27 mouse cellular contexts compared by ENCODE assay signal in genomic region chr9:109124164-109124563, GRCm38 (mm10). TPM values are rescaled to one million over a fixed set of nuclear protein-coding genes. Genes with fewer than 3 reads are reported as not detected.
A peak's percentile ranks its signal among the peaks of the same experiment; 100 is the strongest.
DNase-seq lines count a peak whose midpoint lies in the region; ATAC-seq and TF ChIP-seq lines count a peak whose summit lies in the region.
"Had no signal": no experiment of that assay in that cellular context is flagged by ENCODE, and none has a peak within 500 bp of the region (broad histone marks: within the 10 kb centered on the region; RNA-seq: fewer than 3 reads in every experiment).

No protein-coding gene starts in this region.

- ATAC-seq in hindbrain, embryonic 14.5 days (ENCODE audit: low FRiP score), result 0 out of 2 replicates have a peak, but pooled peaks have one; percentile 3
- no peak for ATAC-seq in hindbrain, embryonic 11.5 days (ENCODE audit: low FRiP score)
- ATAC-seq in megakaryocyte, adult 5-6 weeks (ENCODE audit: poor library complexity, severe bottlenecking), result peak; percentile 51; the same call in 1 of the 2 replicates
- ATAC-seq: CD4-positive, CD25-positive, alpha-beta regulatory T cell, adult 4 months; hindbrain, postnatal 0 days had no signal

- no peak for TF ChIP-seq RAD21 in MEL (IDR thresholded peaks at IDR 0.05; ENCODE audit: low read depth, low read length)

- TF ChIP-seq POLR2A in MEL (IDR thresholded peaks at IDR 0.05; ENCODE audit: control insufficient read depth in 1 of 2, insufficient read depth in 1 of 2, low read depth in 1 of 2, low read length in 2 of 2, poor library complexity in 1 of 2), result no peak

- TF ChIP-seq EP300 in MEL (IDR thresholded peaks at IDR 0.05; ENCODE audit: low read depth in 1 of 2, low read length in 2 of 2), result no peak

- no peak for TF ChIP-seq CTCF in MEL (IDR thresholded peaks at IDR 0.05 in 2 of 3, conservative IDR thresholded peaks at IDR 0.05 in 1 of 3; ENCODE audit: control insufficient read depth in 1 of 3, insufficient read depth in 1 of 3, low read depth in 2 of 3, low read length in 3 of 3, poor library complexity in 1 of 3, severe bottlenecking in 1 of 3)

- H3K36me3 ChIP-seq in hindbrain, embryonic 14.5 days (replicated peaks; ENCODE audit: control insufficient read depth, insufficient read depth), result peaks cover 6% of the 10 kb centered on the region
- H3K36me3 ChIP-seq in hindbrain, embryonic 11.5 days (ENCODE audit: control insufficient read depth, insufficient read depth, low read length), result no peaks in the 10 kb centered on the region
- peaks cover 0 to 4% of the 10 kb centered on the region in 2 experiments; a peak in 2 of 4 replicates for H3K36me3 ChIP-seq in MEL (ENCODE audit: control insufficient read depth in 1 of 2, insufficient read depth in 2 of 2, low read length in 2 of 2)
- H3K36me3 ChIP-seq: embryonic facial prominence, embryonic 15.5 days; G1E had no signal

- H3K9me3 ChIP-seq in hindbrain, embryonic 14.5 days (ENCODE audit: control insufficient read depth, low read length), result no peaks in the 10 kb centered on the region
- no peaks in the 10 kb centered on the region for H3K9me3 ChIP-seq in hindbrain, embryonic 11.5 days (ENCODE audit: control insufficient read depth, low read length)
- no peaks in the 10 kb centered on the region for H3K9me3 ChIP-seq in MEL (replicated peaks; ENCODE audit: insufficient read depth, low read length)
- H3K9me3 ChIP-seq: embryonic facial prominence, embryonic 15.5 days; forebrain, embryonic 15.5 days; G1E; heart, embryonic 12.5 days; hindbrain, embryonic 12.5 days had no signal

- H3K27me3 ChIP-seq in hindbrain, embryonic 14.5 days (ENCODE audit: control insufficient read depth, insufficient read depth, low read length), result no peaks in the 10 kb centered on the region
- H3K27me3 ChIP-seq in hindbrain, embryonic 11.5 days (ENCODE audit: control insufficient read depth, insufficient read depth, low read length), result no peaks in the 10 kb centered on the region
- no peaks in the 10 kb centered on the region; a peak in 1 of 4 replicates for H3K27me3 ChIP-seq in MEL (ENCODE audit: control insufficient read depth in 1 of 2, insufficient read depth in 2 of 2, low read length in 2 of 2)
- H3K27me3 ChIP-seq: embryonic facial prominence, embryonic 15.5 days; forebrain, embryonic 15.5 days; hindbrain, embryonic 12.5 days had no signal

- H3K4me2 ChIP-seq in hindbrain, embryonic 14.5 days (replicated peaks), result no peak overlapping the region
- H3K4me2 ChIP-seq in hindbrain, embryonic 11.5 days (replicated peaks; ENCODE audit: low read depth, low read length), result no peak overlapping the region
- H3K4me2 ChIP-seq: embryonic facial prominence, embryonic 15.5 days; forebrain, embryonic 15.5 days; heart, embryonic 12.5 days; hindbrain, embryonic 12.5 days had no signal

- no peak overlapping the region for H3K4me3 ChIP-seq in hindbrain, embryonic 14.5 days (replicated peaks; ENCODE audit: low read length)
- no peak overlapping the region for H3K4me3 ChIP-seq in hindbrain, embryonic 11.5 days (ENCODE audit: low read depth, low read length)
- no peak overlapping the region for H3K4me3 ChIP-seq in MEL (ENCODE audit: control insufficient read depth in 1 of 2, insufficient read depth in 1 of 2, low read depth in 2 of 2, low read length in 2 of 2)
- H3K4me3 ChIP-seq: embryonic facial prominence, embryonic 15.5 days; erythroblast, embryonic 14.5 days; forebrain, embryonic 15.5 days; heart, embryonic 12.5 days; hindbrain, embryonic 12.5 days had no signal

- no peak for DNase-seq in hindbrain, embryonic 14.5 days (ENCODE audit: low spot score)
- no peak for DNase-seq in hindbrain, embryonic 11.5 days (ENCODE audit: low spot score)
- peak; percentile 9 for DNase-seq in MEL (ENCODE audit: low read depth, low spot score)
- no peak for DNase-seq in neural tube, embryonic 10.5 days (ENCODE audit: extremely low spot score, low spot score)
- DNase-seq in lung, postnatal 25 days (ENCODE audit: low spot score), result no peak
- DNase-seq: adrenal gland, postnatal 36 days; cerebellum, adult 2 months; cerebellum, postnatal 10 days; embryo, embryonic 11 days; heart, postnatal 36 days had no signal

- no peaks in the 10 kb centered on the region for H3K4me1 ChIP-seq in hindbrain, embryonic 14.5 days (replicated peaks; ENCODE audit: control insufficient read depth, insufficient read depth, low read length)
- H3K4me1 ChIP-seq in hindbrain, embryonic 11.5 days (replicated peaks; ENCODE audit: control insufficient read depth, insufficient read depth, low read length), result no peaks in the 10 kb centered on the region
- peaks cover 2 to 14% of the 10 kb centered on the region in 2 experiments; a peak in 3 of 4 replicates for H3K4me1 ChIP-seq in MEL (ENCODE audit: control insufficient read depth in 1 of 2, insufficient read depth in 2 of 2, low read length in 2 of 2)

- H3K79me2 ChIP-seq in MEL (ENCODE audit: control insufficient read depth, insufficient read depth, low read length, poor library complexity), result no peaks in the 10 kb centered on the region

- no peak overlapping the region for H3K9ac ChIP-seq in hindbrain, embryonic 14.5 days
- H3K9ac ChIP-seq in hindbrain, embryonic 11.5 days (ENCODE audit: low read depth, low read length), result no peak overlapping the region
- no peak overlapping the region for H3K9ac ChIP-seq in MEL (ENCODE audit: control insufficient read depth, low read depth, low read length, poor library complexity, severe bottlenecking)
- H3K9ac ChIP-seq: embryonic facial prominence, embryonic 15.5 days; forebrain, embryonic 15.5 days; heart, embryonic 12.5 days; hindbrain, embryonic 12.5 days had no signal

- H3K27ac ChIP-seq in hindbrain, embryonic 14.5 days, result no peak overlapping the region
- no peak overlapping the region for H3K27ac ChIP-seq in hindbrain, embryonic 11.5 days (ENCODE audit: low read depth, low read length)
- H3K27ac ChIP-seq in MEL (ENCODE audit: control insufficient read depth, low read depth, low read length), result no peak overlapping the region
- H3K27ac ChIP-seq: embryonic facial prominence, embryonic 15.5 days; forebrain, embryonic 15.5 days; hindbrain, embryonic 12.5 days; hindbrain, postnatal 0 days had no signal

- 89% methylated on average over 3 of the region's 3 CpGs for WGBS in hindbrain, embryonic 14.5 days
- 92% methylated on average over 3 of the region's 3 CpGs for WGBS in hindbrain, embryonic 11.5 days

TF ChIP-seq in MEL, 35 proteins besides CTCF, POLR2A, EP300 and RAD21 (continues in another document):
- TF ChIP-seq HCFC1 (IDR thresholded peaks at IDR 0.05; ENCODE audit: low read depth, low read length) (no peak), ZMIZ1 (IDR thresholded peaks at IDR 0.05; ENCODE audit: low read depth, low read length) (no peak), BHLHE40 (IDR thresholded peaks at IDR 0.05; ENCODE audit: borderline replicate concordance, low read depth, low read length) (no peak), RCOR1 (IDR thresholded peaks at IDR 0.05; ENCODE audit: low read depth, low read length) (no peak), ZNF384 (IDR thresholded peaks at IDR 0.05; ENCODE audit: low read depth, low read length) (no peak), CHD1 (IDR thresholded peaks at IDR 0.05; ENCODE audit: low read depth, low read length) (no peak), NELFE (IDR thresholded peaks at IDR 0.05; ENCODE audit: low read depth, low read length) (no peak), MYC (IDR thresholded peaks at IDR 0.05; ENCODE audit: low read depth, low read length) (no peak)

RNA-seq across cellular contexts. Expression of gene Plxnb1, which starts 29.0 kb away (rescaled TPM):
- polyA plus RNA-seq in hindbrain, embryonic 14.5 days (2014; fragmentation: Nextera tagmentation; extraction: Ambion mirVana), result 14.2 and 16.6 TPM in 2 replicates
- polyA plus RNA-seq in hindbrain, embryonic 11.5 days (2014; fragmentation: Nextera tagmentation; extraction: Ambion mirVana), result 16.9 and 18.2 TPM in 2 replicates
- total RNA-seq in MEL (2012; rRNA removed), result not detected in 2 replicates
- under 1 TPM in 1 of 2 experiments, not detected in 1; 0.07 TPM for polyA plus RNA-seq in MEL (2012; ENCODE audit: insufficient read depth in 1 of 2, insufficient read length in 2 of 2, low read depth in 1 of 2, low replicate concordance in 2 of 2, missing spikeins in 1 of 2)
- 0.11 TPM in 1 of 2 replicates, not detected in the other for total RNA-seq in megakaryocyte, adult 5-6 weeks (2015)
- total RNA-seq in megakaryocyte, adult 5-6 weeks (2017), result 0.04 TPM in 1 of 2 replicates, not detected in the other
- polyA plus RNA-seq: G1E had no signal

RNA-seq across cellular contexts. Expression of gene Fbxw21, which starts 37.7 kb away (rescaled TPM):
- polyA plus RNA-seq in hindbrain, embryonic 14.5 days (2014; fragmentation: Nextera tagmentation; extraction: Ambion mirVana), result not detected in 2 replicates
- polyA plus RNA-seq in hindbrain, embryonic 11.5 days (2014; fragmentation: Nextera tagmentation; extraction: Ambion mirVana), result not detected in 2 replicates
- not detected in 2 replicates for total RNA-seq in MEL (2012; rRNA removed)
- not detected for polyA plus RNA-seq in MEL (2012; ENCODE audit: insufficient read depth in 1 of 2, insufficient read length in 2 of 2, low read depth in 1 of 2, low replicate concordance in 2 of 2, missing spikeins in 1 of 2)
- total RNA-seq in megakaryocyte, adult 5-6 weeks (2015), result not detected in 2 replicates
- total RNA-seq in megakaryocyte, adult 5-6 weeks (2017), result not detected in 2 replicates
- total RNA-seq: adrenal gland, adult 18-20 months; adrenal gland, postnatal 36 days; gastrocnemius, adult 8-10 months; gastrocnemius, postnatal 4 days; heart, adult 8-10 months; heart, postnatal 36 days; hindbrain, postnatal 0 days had no signal
- polyA plus RNA-seq: CD4-positive, CD25-positive, alpha-beta regulatory T cell, adult 4 months; cerebellum, adult 2 months; embryonic facial prominence, embryonic 11.5 days; embryonic facial prominence, embryonic 15.5 days; erythroblast, embryonic 14.5 days; forebrain, embryonic 11.5 days; forebrain, embryonic 15.5 days; G1E; heart, embryonic 12.5 days; heart, embryonic 16.5 days; hindbrain, embryonic 12.5 days; hindbrain, postnatal 0 days; intestine, embryonic 14.5 days had no signal

RNA-seq across cellular contexts. Expression of gene Tma7, which starts 41.8 kb away (rescaled TPM):
- 710 and 800 TPM in 2 replicates for polyA plus RNA-seq in hindbrain, embryonic 14.5 days (2014; fragmentation: Nextera tagmentation; extraction: Ambion mirVana)
- polyA plus RNA-seq in hindbrain, embryonic 11.5 days (2014; fragmentation: Nextera tagmentation; extraction: Ambion mirVana), result 756 and 774 TPM in 2 replicates
- total RNA-seq in MEL (2012; rRNA removed), result 346 and 400 TPM in 2 replicates
- 100 to 1,000 TPM in 1 of 2 experiments, not detected in 1; 366 TPM for polyA plus RNA-seq in MEL (2012; ENCODE audit: insufficient read depth in 1 of 2, insufficient read length in 2 of 2, low read depth in 1 of 2, low replicate concordance in 2 of 2, missing spikeins in 1 of 2)
- 367 and 406 TPM in 2 replicates for total RNA-seq in megakaryocyte, adult 5-6 weeks (2015)
- 109 and 136 TPM in 2 replicates for total RNA-seq in megakaryocyte, adult 5-6 weeks (2017)

RNA-seq across cellular contexts. Expression of gene Ccdc51, which starts 41.9 kb away (rescaled TPM):
- 11.2 and 11.3 TPM in 2 replicates for polyA plus RNA-seq in hindbrain, embryonic 14.5 days (2014; fragmentation: Nextera tagmentation; extraction: Ambion mirVana)
- 11.0 and 12.3 TPM in 2 replicates for polyA plus RNA-seq in hindbrain, embryonic 11.5 days (2014; fragmentation: Nextera tagmentation; extraction: Ambion mirVana)
- 26.8 and 28.4 TPM in 2 replicates for total RNA-seq in MEL (2012; rRNA removed)
- 10 to 100 TPM in 1 of 2 experiments, not detected in 1; 15.1 TPM for polyA plus RNA-seq in MEL (2012; ENCODE audit: insufficient read depth in 1 of 2, insufficient read length in 2 of 2, low read depth in 1 of 2, low replicate concordance in 2 of 2, missing spikeins in 1 of 2)
- 4.7 and 6.0 TPM in 2 replicates for total RNA-seq in megakaryocyte, adult 5-6 weeks (2015)
- total RNA-seq in megakaryocyte, adult 5-6 weeks (2017), result 6.7 and 11.0 TPM in 2 replicates

RNA-seq across cellular contexts. Expression of gene Atrip, which starts 50.2 kb away (rescaled TPM):
- 29.0 and 29.8 TPM in 2 replicates for polyA plus RNA-seq in hindbrain, embryonic 14.5 days (2014; fragmentation: Nextera tagmentation; extraction: Ambion mirVana)
- polyA plus RNA-seq in hindbrain, embryonic 11.5 days (2014; fragmentation: Nextera tagmentation; extraction: Ambion mirVana), result 26.0 TPM in 2 replicates
- 18.0 and 18.4 TPM in 2 replicates for total RNA-seq in MEL (2012; rRNA removed)
- 10 to 100 TPM in 1 of 2 experiments, not detected in 1; 35.3 TPM for polyA plus RNA-seq in MEL (2012; ENCODE audit: insufficient read depth in 1 of 2, insufficient read length in 2 of 2, low read depth in 1 of 2, low replicate concordance in 2 of 2, missing spikeins in 1 of 2)
- 7.2 and 9.5 TPM in 2 replicates for total RNA-seq in megakaryocyte, adult 5-6 weeks (2015)
- total RNA-seq in megakaryocyte, adult 5-6 weeks (2017), result 9.7 and 10.2 TPM in 2 replicates

Comparison
In these comparisons a context has a peak if more than half of its experiments do, and no peak if none do; other contexts are left out.
1. RNA of gene Plxnb1, which starts 29.0 kb away (polyA plus RNA-seq): 16.9 to 18.2 TPM in hindbrain, embryonic 11.5 days and 14.2 to 16.6 TPM in hindbrain, embryonic 14.5 days; 0.07 TPM in MEL; every median in the first group is over 10 times any median in the second.